Mouse (Mus musculus): ENCODE measurements around the gene Usp47.

The Usp47 gene

DNA sequence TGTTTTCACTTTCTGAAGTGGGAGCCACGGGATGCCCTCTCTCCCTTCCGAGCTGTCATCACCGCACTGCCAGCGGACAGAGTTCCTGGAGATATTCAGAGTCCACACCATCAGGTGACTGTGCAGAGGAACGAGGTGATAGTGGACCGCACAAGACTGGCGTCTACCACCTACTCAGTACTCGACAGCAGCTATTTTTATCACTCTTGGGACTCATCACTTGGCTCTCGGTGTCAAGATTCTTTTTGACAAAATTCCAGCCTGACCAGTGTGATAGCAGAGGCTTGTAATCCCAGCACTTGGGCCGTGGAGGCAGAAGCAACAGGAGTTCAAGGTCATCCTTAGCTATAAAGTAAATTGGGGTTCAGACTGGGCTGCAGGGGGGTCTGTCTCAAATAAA, 125.8 kb downstream of the Usp47 start:
- CTCF ChIA-PET, result no interaction called here

DNA sequence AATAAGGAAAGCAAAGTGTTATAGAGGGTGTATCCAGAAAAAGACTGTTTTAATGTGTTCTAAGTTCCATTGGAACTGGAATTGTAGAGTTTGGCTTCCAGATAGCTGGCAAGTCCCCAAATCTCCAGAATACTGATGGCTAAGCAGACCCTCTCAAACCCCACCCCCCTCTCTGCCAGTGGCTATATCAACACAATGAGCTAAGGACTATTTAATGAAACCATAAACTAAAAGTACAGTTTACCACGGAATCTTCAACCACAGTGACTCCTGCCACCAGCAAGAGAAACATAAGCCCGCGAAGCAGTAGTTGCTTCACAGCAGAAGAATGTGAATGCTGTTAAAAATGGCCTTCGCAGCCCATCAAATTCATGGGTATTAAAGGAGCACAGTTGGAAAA, 131.1 kb downstream of the Usp47 start:
- CTCF ChIA-PET, result no interaction called here

DNA sequence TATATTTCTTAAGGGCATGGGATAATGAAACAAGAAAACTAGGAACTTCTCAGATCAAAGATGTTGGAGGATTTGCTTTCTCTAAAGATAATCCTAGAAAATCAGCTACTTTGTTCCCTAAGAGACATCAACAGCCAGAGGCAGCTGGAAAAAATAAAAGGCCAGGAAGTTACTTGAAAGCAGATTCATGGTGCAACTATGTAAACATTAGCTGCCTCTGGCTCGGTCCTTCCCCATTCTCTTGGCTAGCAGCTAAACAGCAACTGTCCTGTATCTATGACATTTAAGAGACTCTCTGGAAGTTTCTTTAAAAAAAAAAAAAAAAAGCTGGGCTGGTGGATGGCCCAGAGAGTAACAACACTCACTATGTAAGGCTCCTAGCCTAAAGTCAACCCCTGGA, 131.9 kb downstream of the Usp47 start:
- CTCF ChIA-PET, result no interaction called here

DNA sequence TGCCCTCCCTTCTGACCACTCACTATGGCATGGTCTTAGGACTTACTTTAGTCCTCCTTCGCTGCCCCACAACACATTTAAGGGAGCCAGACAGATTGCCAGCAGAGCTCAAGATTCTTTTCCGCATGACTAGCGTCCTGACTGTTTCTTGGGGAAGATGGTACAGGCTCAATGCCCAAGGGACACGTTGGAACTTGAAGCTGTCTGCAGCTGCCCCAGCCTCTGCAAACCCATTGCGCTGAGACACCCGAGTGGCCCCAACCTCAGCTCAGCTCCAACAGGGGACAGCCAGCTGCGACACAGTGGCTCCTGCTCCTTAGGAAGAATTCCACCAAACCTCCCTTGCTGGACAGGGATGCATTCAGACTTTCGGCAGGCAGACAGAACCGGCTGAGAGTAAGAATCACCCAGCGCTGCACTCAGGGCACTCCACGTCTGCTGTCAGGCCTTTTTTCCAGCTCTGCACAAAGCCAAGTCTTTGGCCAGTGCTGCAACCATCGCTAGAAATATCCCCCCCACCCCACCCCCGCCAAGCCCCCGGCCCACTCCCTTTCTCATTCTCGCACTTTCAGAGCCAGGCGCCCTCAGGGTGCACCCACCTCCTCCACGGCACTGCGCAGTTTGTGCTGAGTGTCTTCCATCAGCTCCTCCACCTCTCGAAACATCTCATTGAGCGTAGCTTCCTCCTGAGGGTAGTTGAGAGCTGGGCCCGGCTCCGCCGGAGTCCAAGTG, 134.4 kb downstream of the Usp47 start:
- CTCF ChIA-PET, result no interaction called here

DNA sequence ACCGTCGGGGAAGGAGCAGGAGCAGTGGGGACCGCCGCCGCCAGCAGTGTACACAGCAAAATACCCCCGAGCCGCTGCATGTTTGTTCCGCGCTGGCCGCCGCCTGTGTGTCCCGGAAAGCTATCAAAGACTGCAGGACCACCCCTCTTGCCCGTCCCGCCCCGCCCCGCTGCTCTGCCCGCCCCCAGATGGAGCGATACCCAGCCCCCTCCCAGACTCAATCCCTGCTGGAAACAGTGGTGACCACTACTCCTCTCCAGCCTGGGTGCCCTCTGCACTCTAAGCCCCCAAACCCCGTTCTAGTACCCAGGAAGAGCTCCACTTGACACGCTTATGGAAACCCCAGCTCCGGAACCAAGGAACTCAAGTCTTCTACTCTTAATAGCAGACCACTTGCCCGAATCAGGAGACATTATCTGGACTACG, 135.0 kb downstream of the Usp47 start:
- CTCF ChIA-PET, result interaction anchor here (0.6 kb wide), 1 partner anchor 74 kb away, joined by 3 read pairs; no protein-coding TSS in a partner anchor

DNA sequence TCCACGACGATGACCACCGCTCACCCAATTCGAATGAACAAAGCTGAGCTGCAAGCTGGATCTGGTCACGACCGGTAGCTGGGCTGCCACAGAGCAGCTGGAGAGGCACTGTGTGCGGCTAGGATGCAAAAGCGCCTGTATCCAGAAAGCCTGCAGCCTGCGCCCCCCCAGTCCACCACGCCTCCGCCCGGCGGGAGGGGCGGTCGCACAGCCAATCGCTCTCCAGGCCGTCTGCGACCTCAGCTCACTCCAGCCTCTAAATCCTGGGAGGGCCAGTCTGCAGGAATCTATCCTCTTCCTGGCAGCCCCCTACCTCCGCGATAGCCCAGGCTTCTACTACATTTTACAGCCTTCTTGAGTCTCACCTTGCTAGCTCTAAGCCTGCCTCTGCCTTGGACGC, 135.6 kb downstream of the Usp47 start, which contains the start of gene Dkk3:
Gene Dkk3 (minus strand): TSS at position 116 of the 400 bp plus-strand sequence.
- CTCF ChIA-PET, result interaction anchor here (0.6 kb wide), 1 partner anchor 75 kb away, joined by 3 read pairs; no protein-coding TSS in a partner anchor

DNA sequence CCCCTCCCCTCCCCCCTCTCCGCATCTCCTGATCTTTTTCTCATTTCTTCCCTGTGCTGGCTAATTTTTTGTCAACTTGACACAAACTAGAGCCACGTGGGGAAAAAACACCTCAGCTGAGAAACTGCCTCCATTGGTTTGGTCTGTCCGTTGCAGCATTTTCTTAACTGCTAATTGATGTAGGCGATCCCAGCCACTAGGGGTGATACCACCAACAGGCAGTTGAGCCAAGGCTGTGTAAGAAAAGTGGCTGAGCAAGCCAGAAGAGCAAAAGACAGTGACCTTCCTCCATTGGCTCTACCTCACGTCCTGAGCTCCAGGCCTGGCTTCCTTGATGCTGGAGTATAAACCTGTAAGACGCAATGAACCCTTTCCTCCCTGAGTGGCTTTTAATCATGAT, 136.5 kb downstream of the Usp47 start:
- CTCF ChIA-PET, result no interaction called here
